Mouse (Mus musculus) MN1 (cell line): ENCODE measurements around the gene Sh3tc1.

Source experiments
- DNase-seq: peaks from one replicate; pipeline ENCODE4 v3.0.0-alpha.2; 2016; ENCODE audit warnings: low spot score

The Sh3tc1 gene

DNA sequence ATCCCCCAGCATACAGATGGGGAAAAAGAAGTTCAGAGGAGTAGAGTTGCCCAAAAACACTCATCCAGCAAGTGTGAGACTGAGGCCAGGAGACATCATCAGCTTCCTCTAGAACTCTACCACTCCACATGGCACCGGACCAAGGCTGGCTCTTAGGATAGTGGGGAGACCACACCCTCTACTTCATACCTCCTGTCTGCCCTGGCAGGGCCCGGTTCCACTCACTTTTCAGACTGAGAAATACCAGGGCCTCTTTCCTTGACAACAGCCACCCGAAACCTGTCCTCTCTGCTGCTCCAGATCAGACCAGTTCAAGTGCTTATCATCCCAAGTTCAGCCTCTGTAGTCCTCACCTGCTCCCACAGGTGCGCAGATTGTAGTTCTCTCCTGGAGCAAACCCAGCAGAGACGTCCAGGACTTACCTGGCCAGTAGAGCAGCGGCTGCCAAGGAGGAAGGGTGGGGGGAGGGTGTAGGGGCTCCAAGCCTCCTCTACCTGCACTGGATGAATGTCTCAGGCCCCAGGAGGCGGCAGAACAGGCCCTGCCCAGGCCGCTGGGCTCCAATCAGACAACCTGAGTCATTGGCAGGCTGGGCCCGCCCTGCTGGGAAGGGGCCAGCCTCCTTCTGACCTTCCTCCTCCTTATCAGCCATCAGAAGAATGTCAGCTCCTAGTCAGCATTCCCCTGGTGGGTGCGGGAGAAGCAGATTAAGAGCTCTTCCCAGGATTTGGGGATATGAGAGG is at the start of gene Sh3tc1:
TSS of gene Sh3tc1 (minus strand) at position 452 of the 743 bp plus-strand sequence.
- no peak for DNase-seq

DNA sequence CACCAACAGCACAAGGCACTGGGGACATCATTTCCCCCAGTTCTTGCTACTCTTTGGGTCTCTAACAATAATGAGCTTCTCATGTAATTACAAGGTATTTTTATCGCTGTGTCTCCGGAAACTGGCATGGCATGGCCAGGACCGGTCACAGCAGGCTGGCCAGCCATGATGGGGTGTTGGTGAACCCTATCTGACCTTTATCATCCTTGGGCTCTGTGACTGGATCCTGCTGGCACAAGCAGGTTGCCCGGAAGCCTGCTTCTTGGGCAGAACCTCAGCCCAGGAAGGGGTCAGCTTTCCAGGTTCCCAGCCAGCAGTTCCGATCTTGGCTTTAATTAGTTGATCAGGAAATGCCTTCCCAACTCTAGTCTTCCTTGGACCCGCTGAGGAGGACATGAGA is 48.9 kb upstream of the Sh3tc1 start:
- DNase-seq: no peak

DNA sequence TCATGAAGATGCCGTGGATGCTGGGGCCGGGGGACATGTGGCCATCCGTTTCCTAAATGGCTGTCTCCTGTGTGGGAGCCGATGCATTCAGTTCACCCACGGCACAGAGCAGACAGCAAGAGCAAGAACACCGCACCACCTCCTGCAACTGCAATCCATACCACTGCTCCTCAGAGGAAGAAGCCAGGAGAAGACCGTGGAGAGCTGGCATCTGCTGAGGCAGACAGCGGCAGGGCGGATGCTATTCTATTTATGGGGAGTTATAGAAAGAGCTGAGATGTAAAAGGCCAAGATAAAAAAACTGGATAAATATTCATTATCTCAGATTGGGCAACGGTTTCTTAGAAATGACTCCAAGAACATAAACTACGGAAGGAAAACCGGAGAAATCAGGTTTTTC is 48.1 kb upstream of the Sh3tc1 start:
- DNase-seq: no peak

DNA sequence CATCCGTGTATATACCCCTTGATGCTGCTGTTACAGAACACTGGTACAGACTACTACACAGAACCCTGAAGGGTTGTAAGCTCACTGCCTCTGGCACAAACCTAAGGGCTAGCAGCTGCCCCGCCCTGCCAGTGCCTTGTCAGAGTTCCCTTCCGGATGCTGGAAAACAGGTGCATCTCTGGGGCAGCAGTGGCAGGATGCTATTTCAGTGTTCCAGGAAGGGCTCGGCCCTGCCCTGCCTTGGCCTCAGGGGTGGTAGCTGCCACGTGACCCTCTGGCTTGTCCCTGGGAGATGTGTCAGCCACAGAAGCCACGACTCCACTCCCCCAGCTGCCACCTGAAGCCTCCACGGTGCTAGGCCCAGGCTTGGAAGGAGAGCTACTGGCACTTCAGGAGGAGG is 46.1 kb upstream of the Sh3tc1 start:
- DNase-seq: no peak

DNA sequence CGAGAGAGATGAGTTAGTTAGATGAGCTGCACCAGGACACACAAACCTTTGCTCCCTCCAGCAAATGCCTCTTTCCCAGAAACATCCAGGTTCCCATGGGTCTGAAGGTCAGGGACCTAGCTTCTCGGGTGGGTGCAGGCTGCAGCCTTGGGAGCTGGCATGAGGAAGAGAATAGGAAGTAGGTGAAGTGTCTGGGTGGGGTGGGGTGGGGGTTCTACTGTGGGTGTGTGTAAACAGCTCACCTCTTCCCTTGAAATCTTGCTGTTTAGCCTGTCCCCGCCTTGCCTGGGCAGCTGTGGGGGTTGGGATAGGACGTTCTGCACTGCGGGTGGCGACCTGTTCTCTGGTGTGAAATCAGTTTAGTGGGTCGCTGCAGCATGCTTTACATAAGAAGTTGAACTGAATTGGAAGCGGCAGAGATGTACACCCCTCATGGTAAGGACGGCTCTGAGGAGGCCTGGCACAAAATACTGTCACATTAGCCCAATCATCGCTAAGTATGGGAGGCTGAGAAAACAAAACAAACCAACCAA is 42.9 kb upstream of the Sh3tc1 start:
- no peak for DNase-seq

DNA sequence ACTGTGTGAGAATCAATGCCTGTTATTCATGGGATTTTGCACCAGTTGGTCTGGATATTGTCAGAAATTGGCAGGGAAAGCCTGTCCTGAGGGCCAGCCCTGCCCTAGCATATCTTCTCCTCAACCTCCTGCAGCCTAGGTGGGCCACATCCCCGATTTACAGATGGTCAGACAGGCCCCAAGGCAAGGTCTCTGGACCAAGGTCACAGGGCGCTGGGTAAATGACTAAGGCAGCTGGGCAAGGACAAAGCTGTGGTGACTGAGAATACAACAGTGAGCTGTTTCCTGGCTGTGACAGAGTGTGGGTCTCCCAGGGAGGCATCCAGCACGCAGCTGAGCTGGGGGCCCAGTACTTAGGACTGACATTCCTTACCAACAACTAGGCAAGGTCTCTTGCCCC is 41.3 kb upstream of the Sh3tc1 start:
- no peak for DNase-seq

DNA sequence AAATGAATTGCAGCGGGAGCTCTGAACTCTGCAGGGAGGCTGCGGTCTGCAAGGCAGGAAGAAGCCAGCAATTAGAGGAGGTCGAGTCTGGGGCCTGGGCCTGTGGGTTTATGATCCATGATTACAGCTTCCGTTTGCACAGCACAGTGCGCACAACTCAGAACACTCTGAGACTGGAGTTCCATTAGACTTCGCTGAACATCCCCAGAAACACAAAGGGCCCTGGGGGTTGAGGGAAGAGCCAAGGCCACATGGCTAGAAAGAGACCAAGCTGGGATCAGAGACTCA is 34.3 kb upstream of the Sh3tc1 start:
- DNase-seq: no peak

DNA sequence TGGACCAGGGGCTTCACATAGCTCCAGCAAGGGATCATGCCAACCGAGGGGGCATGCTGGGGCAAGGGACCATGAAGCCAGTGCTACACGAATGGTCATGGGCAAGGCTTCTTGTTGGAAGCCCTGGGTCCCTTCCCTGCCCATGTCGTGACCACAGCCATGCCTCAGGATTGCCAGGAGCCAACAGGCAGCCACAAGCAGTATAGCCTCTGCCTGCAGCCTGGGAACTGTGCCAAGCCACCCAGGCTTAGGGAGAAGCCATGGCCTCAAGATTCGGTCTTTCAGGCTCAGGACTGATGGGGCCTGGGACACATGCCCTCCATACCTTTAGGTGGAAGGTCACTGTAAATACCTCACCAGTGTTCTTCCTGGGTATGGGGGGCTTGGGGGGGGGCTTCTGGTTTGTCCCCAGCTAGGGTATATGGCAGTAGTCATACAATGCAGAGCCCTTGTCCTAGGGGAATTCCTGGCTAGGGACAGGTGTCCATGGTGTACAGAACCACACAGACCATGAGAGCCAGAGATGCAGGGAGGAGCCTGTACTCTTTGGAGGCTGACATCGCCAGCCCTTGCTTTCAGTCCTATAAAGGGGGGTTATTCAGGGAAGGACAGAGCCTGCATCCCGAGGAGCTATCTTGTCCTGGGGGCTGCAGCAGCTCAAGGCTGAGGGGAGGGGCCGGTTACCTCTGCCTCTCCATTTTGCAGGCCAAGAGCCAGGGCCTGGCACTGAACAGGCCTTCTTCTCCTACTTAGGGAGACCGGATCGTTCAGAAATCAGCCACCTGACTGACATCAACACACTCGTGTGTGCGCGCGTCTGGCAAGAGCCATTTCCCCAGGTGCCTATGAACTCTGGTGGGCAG is 33.7 kb upstream of the Sh3tc1 start:
- DNase-seq: peak; percentile 67

DNA sequence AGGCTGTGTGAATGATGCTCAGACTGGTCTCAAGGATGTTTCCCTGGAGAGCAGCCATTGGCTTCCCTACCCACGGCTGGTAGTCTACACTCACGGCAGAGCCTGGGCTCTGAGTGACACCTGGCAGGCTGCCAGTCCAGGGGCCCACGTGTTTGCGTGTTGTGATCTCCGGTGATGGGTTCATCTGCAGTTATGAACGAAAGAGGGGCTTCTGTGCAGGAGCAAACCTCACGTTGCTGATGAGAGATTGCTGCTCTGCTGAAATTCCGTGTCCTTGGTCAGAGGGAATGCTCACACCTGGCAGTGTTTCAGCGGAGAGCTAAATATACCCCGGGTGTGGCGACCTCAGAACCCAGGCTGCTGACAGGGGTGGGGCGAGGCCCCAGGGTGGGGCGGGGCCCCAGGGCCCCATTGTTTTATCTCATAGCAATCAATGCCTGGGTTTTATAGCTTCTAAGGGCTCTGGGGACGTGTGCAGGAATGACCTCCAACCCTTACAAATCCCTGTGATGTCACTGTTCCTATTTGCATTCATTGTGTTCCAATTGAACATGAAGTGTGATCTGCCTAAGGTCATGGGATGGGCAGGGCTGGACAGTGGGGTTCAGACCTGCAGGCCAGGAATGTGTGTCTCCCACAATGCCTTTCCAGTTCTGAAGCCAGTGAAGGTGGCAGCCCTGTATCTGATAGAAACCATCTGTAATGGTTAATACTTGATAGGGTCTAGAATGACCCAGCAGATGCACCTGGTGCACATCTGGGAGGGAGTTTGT is 31.3 kb upstream of the Sh3tc1 start:
- DNase-seq: no peak

DNA sequence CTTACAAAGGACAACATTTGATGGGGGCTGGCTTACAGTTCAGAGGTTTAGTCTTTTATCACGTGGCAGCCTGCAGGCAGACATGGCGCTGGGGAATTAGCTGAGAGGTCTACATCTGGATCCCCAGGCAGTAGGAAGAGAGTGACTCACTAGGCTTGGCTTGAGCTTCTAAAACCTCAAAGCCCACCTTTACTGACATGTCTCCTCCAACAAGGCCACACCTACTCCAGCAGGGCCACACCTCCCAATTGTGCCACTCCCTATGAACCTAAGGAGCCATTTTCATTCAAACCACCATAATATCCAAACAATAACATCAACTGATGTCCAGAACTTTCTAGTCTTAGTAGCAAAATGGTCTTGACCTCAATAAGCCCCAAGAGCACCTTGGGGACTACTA is 30.5 kb upstream of the Sh3tc1 start:
- DNase-seq: no peak

DNA sequence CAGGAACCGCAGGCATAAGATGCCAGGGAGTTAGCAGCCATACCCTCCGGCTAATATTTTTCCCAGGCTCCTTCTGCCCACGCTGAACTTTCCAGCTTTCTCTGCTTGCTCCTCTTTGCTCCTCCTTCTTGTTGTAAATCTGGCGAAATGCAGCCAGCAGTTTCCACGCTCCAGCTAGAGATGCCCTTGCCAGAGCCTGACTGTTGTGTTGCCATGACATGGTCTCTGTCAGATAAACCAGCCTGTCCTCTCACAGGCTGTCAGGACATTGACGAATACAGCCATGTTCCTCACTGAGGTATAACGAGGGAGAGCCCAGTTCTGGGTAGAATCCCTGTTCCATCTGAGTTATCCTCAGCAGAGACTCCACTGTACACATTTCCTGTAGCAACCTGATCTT is 29.2 kb upstream of the Sh3tc1 start:
- DNase-seq: no peak

DNA sequence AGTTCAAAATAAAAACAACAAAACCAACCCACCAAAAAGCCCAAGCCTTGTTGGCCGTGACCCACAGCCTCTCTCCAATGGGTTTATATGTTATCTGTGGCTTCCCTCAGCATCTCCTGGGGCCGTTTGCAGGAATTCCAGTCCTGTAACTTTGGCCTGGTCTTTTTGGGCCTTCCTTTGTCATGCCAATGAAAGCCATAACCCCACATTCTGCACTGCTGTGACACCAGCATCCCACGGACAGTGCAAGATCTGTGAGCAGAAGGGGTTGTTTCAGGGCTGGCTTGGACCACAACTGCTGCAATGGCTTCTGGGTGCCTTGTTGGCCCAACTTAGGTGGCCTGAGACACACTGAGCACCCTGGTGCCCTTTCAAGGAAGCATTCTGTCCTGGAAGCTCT is 28.7 kb upstream of the Sh3tc1 start:
- no peak for DNase-seq

DNA sequence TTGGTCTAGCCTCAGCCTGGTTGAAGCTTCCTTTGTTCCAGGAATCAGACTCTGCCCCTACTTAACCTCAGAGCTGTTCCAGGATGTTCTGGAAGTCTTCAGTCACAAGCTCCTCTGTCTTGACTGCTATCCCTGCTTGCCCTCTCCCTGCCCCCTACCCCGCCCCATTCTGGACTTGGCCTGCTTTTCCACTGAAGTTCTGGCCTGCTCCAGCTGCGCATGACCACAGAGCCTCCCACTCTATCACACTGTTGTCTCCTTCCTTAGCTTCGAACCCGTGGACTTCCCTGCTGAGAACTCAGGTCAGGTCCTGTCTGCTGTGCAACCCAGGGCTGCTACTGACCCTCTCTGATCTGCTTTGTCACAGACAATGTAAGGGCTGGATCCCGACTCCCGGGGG is 26.1 kb upstream of the Sh3tc1 start:
- no peak for DNase-seq

DNA sequence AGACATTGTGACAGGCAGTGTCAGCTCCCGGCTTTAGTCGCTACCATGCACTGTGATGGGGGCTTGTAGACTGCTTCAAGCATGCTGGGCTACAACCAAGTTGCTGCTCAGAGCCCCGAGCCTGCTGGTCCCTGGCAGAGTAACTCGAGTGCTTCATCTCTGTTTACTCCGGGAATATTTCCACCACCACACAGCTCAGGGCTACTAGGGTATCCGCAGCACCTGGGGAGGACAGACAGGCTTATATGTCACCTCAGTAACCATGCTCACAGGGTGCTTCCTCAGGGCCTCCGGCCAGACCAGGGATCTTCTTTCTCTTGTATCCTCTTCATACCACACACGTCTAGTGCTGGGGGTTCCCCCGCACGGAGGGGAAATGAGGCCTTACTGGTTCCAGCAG is 23.1 kb upstream of the Sh3tc1 start:
- no peak for DNase-seq

DNA sequence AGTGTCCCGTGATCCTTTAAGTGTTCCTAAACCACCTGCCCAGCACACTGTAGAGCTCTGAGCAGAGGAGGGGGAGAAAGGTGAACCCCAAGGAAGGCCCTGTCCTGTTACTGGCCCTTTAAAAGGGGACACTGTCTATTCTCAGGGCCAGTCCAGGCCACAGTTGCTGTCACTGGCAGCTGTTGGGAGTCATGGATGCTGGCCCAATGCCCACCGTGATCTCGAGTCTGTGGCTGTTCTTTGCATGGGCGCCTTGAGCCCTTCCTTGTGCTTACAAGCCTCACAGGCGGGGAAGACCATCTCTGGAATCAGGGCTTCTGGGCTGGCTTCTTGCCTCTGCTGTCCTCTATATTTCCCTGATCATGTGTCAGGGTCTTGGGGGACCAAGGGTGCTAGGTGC is 22.6 kb upstream of the Sh3tc1 start:
- DNase-seq: peak; percentile 65

DNA sequence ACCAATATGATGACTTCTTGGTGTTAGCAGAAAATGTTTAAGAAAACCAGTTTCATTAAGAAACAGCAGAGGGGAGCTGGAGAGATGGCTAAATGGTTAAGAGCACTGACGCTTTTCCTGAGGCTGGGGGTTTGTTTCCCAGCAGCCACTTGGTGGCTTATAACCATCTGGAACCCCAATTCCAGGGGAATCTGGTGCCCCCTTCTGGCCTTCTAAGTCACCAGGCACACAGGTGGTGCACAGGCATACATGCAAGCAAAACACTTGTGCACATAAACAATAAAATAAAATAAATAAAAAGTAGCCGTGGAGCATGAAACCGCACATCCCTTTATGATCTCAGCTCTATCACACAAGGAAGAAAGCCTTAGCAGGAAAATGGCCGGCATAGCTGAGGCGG is 21.5 kb upstream of the Sh3tc1 start:
- no peak for DNase-seq

DNA sequence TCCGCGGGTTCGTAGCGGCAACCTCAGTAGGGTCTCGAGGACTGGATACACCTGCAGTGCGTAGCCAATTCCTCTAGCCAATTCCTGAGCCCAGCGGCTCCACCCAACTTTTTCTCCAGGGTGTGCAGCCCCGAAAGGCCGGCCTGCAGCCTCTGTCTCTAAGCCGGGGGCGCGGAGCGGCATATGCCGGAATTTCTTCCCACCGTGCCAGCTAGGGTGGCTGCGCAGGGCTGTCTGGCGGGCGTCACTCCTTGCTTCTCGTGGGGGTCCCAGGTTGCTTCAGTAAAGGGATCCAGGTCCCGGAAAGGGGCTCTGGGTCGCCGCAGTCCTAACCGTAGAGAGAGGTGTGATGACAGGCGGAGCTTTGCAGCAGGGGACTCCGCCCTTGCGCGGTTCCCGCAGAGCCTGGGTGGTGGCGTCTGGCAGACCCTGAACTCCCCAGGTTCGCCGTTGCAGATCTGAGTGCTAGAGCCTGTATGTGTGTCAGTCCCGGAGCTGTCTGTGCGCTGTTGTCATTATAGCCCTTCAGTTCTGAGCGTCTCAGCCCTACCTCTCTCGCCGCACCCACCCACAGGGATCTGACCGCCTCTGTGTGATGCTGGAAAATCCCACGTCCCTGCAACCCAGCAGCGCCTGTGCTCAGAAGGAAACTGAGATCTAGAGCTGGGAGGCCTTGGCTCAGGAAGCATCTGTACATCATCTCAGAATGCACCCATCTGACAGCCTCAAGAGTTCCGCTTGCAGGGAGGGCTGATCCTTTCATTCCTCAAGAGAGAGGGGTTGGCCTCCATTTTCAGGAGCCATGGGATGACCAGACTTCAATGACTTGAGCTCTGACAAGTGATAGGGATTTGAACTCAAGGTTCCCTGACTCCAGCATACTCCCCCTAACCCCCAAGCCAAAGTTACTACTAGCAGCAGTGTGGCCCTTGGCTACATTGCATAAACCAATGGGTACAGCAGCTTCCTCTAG is 18.6 kb upstream of the Sh3tc1 start:
- DNase-seq: peak; percentile 16

DNA sequence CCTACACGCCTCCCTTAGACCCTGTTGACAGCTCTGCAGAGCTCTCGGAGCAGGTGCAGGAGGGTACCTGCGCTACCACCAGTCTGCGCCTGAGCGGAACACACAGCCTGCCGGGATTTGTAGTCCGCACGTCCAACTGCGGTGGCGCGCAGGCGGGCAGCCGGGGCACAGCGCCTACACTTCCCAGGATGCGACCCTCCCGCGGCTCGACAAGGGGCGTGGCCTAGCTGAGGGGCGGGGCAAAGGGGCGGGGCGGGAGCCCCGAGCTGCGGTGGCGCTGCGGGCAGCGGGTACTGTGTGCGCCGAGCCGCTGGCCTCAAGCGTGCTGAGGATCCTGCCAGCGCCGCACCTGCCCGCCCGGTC is 17.8 kb upstream of the Sh3tc1 start, which contains the start of gene Ablim2:
TSS of gene Ablim2 (plus strand) at position 242 of the 363 bp plus-strand sequence.
- DNase-seq: peak; percentile 90

DNA sequence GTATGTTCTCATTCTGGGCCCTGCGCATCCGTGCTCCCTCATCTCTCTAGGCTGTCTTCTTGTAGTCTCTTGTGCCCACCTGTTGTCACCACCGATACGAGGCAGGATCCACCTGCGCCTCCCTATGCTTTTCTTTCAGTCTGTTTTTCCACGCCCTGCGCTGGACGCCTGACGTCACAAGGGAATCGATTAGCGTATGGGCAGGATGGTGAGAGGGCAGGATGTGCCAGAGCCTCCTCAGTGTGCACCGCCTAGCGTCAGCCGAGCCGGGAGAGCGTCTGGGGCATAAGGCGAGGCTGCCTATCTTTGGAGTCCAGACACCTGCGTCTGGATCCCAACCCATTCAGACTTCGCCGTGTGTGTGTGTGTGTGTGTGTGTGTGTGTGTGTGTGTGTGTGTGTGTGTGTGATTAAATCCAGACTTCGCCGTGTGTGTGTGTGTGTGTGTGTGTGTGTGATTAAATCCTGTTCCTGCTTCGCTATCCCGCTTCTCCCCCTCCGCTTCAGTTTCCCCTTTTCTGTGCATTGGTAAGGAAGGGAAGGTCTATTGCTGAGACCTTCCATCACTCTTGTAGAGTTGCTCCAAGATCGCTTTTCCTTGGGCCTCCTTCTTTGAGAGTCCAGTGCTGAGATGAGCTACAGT is 17.3 kb upstream of the Sh3tc1 start:
- peak; percentile 74 for DNase-seq

DNA sequence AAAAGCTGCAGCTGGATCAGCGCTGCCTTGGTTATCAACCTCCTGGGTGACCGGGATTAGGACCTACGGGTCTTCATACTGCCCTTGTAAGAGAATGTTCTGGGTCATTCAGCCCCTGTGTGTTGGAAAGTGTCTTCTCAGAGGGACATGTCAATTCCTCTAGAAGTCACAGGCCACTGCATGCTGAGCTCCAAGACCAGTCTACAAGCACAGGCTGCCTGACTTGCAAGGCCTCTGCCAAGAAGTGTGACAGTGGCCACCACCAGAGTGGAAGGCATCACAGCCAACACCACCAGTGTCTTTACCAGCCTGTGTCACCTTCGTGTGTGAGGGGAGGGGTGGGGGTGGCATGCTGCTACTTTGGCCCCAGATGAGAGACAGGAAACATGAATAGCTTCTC is 16.2 kb upstream of the Sh3tc1 start:
- no peak for DNase-seq

DNA sequence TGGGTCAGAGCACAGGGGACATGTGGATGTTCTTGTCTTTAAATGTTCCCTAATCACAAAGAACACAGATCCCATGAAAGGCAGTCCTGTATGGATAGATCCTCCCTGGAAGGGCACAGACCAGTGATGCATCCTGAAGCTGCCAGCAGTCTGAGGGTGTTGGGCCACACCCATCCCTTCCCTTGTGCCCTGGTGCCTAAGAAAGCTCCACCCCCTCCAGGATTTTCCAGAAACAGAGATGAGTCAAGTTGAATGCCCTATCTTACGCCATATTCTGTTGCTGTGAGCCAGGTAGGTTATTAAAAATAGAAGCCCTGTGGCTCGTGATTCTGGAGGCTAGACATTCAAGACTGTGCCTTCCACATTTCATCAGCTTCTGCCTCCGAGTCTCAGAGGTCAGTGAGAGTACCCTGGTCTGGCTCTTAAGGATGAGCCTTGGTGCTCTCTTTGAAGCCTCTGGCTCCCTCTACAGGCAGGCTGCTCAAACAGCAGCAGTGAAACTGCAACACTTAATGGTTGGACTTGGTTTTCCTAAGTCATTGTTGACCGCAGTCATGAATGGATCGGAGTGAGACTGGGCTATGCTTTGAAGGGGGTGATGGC is 15.4 kb upstream of the Sh3tc1 start:
- peak; percentile 84 for DNase-seq
